Mouse (Mus musculus): ENCODE measurements around the gene Map1lc3a.

The Map1lc3a gene

GRCm38 (mm10) chr2:155276621-155277175 lies 601 bp downstream of the Map1lc3a start:
- CTCF ChIA-PET: interaction anchor here in 3 of 4 experiments (0.5 to 2.3 kb wide), 14 partner anchors 8 to 415 kb away, joined by 3 to 12 read pairs (median 4); partner anchors contain the start of genes Dynlrb1 (in 1 of the 3), Trp53inp2 (in 1 of the 3) and Trpc4ap (in 1 of the 3)
- POLR2A ChIA-PET: interaction anchor here (0.6 to 3.8 kb wide), 47 partner anchors 9 to 673 kb away, joined by 3 to 45 read pairs (median 5); partner anchors contain the start of genes Dynlrb1 (in 3 of the 4), Ahcy (in 2 of the 4), Eif2s2 (in 2 of the 4) and Trp53inp2 (in 2 of the 4)

GRCm38 (mm10) chr2:155277721-155278120 lies 1.6 kb downstream of the Map1lc3a start:
- ChIA-PET CTCF (interaction anchor here in 1 of 4 experiments (1.6 kb wide), 1 partner anchor 10 kb away, joined by 6 read pairs; no protein-coding TSS in a partner anchor), POLR2A (interaction anchor here (0.6 to 3.8 kb wide), 13 partner anchors 9 to 223 kb away, joined by 4 to 29 read pairs (median 8); partner anchors contain the start of genes Dynlrb1 (in 3 of the 4), Ahcy (in 1 of the 4), Pigu (in 1 of the 4) and Trp53inp2 (in 1 of the 4))

GRCm38 (mm10) chr2:155278361-155278760 lies 2.3 kb downstream of the Map1lc3a start:
- POLR2A ChIA-PET: interaction anchor here in 2 of 4 experiments (1.1 to 3.8 kb wide), 4 partner anchors 11 to 204 kb away, joined by 3 to 23 read pairs (median 16); partner anchors contain the start of genes Ahcy (in 1 of the 2) and Dynlrb1 (in 1 of the 2)

GRCm38 (mm10) chr2:155279163-155279562 lies 3.1 kb downstream of the Map1lc3a start:
- POLR2A ChIA-PET: interaction anchor here in 1 of 4 experiments (1.1 kb wide), 1 partner anchor 14 kb away, joined by 3 read pairs; no protein-coding TSS in a partner anchor
- CTCF ChIA-PET: no interaction called here

More at GRCm38 (mm10) chr2:155278361-155278760, 2.3 kb downstream of the Map1lc3a start:
- CTCF ChIA-PET: no interaction called here

GRCm38 (mm10) chr2:155280116-155280515 lies 4.0 kb downstream of the Map1lc3a start:
- POLR2A ChIA-PET: interaction anchor here in 1 of 4 experiments (0.5 kb wide), 1 partner anchor 230 kb away, joined by 7 read pairs; no protein-coding TSS in a partner anchor
- CTCF ChIA-PET: no interaction called here

- ChIA-PET CTCF (no interaction called here), POLR2A (interaction anchor here in 3 of 4 experiments (0.6 to 1.5 kb wide), 5 partner anchors 10 to 98 kb away, joined by 3 to 4 read pairs (median 3); no protein-coding TSS in a partner anchor)
Measured at GRCm38 (mm10) chr2:155283793-155284192, 7.7 kb downstream of the Map1lc3a start.

- ChIA-PET POLR2A (interaction anchor here in 3 of 4 experiments (0.6 to 2.6 kb wide), 6 partner anchors 8 to 257 kb away, joined by 3 to 8 read pairs (median 4); partner anchors contain the start of gene Map1lc3a (in 1 of the 3)), CTCF (interaction anchor here in 3 of 4 experiments (0.6 to 1.0 kb wide), 3 partner anchors 9 to 100 kb away, joined by 3 to 4 read pairs (median 4); partner anchors contain the start of gene Map1lc3a (in 1 of the 3))
Measured at GRCm38 (mm10) chr2:155284647-155285046, 8.6 kb downstream of the Map1lc3a start.

GRCm38 (mm10) chr2:155285744-155286143 lies 9.6 kb downstream of the Map1lc3a start:
- POLR2A ChIA-PET: interaction anchor here in 3 of 4 experiments (0.6 to 2.6 kb wide), 5 partner anchors 9 to 96 kb away, joined by 3 to 8 read pairs (median 4); partner anchors contain the start of gene Map1lc3a (in 2 of the 3)
- CTCF ChIA-PET: interaction anchor here in 2 of 4 experiments (0.5 to 1.0 kb wide), 3 partner anchors 10 to 1632 kb away, joined by 3 to 4 read pairs (median 3); partner anchors contain the start of gene Map1lc3a (in 1 of the 2)

GRCm38 (mm10) chr2:155287456-155288250 lies 11.6 kb downstream of the Map1lc3a start:
- CTCF ChIA-PET: no interaction called here
- POLR2A ChIA-PET: interaction anchor here in 2 of 4 experiments (1.1 to 2.6 kb wide), 3 partner anchors 11 to 572 kb away, joined by 3 to 8 read pairs (median 6); partner anchors contain the start of gene Map1lc3a (in 2 of the 2)

- CTCF ChIA-PET: interaction anchor here in 2 of 4 experiments (0.6 to 0.8 kb wide), 3 partner anchors 19 to 468 kb away, joined by 3 read pairs; no protein-coding TSS in a partner anchor
- POLR2A ChIA-PET: interaction anchor here in 2 of 4 experiments (0.7 to 1.9 kb wide), 5 partner anchors 10 to 54 kb away, joined by 3 to 5 read pairs (median 4); partner anchors contain the start of gene Dynlrb1 (in 1 of the 2)
Measured at GRCm38 (mm10) chr2:155290066-155290465, 14.0 kb downstream of the Map1lc3a start.

- ChIA-PET CTCF (interaction anchor here in 1 of 4 experiments (0.6 to 0.7 kb wide), 2 partner anchors 25 to 79 kb away, joined by 3 read pairs; no protein-coding TSS in a partner anchor), POLR2A (interaction anchor here in 2 of 4 experiments (0.7 to 1.7 kb wide), 3 partner anchors 10 to 15 kb away, joined by 3 read pairs; no protein-coding TSS in a partner anchor)
Measured at GRCm38 (mm10) chr2:155293382-155293781, 17.3 kb downstream of the Map1lc3a start.

- ChIA-PET POLR2A (interaction anchor here in 2 of 4 experiments (0.7 to 1.7 kb wide), 3 partner anchors 9 to 15 kb away, joined by 3 read pairs; no protein-coding TSS in a partner anchor), CTCF (no interaction called here)
Measured at GRCm38 (mm10) chr2:155293946-155294345, 17.8 kb downstream of the Map1lc3a start.

- ChIA-PET POLR2A (interaction anchor here in 1 of 4 experiments (0.8 to 1.1 kb wide), 3 partner anchors 19 to 92 kb away, joined by 3 to 4 read pairs (median 3); partner anchors contain the start of gene Map1lc3a), CTCF (interaction anchor here in 1 of 4 experiments (0.6 kb wide), 1 partner anchor 155 kb away, joined by 3 read pairs; no protein-coding TSS in a partner anchor)
Measured at GRCm38 (mm10) chr2:155295453-155295852, 19.4 kb downstream of the Map1lc3a start.

- ChIA-PET CTCF (interaction anchor here in 1 of 4 experiments (0.6 kb wide), 1 partner anchor 64 kb away, joined by 6 read pairs; no protein-coding TSS in a partner anchor), POLR2A (interaction anchor here in 1 of 4 experiments (0.6 to 1.6 kb wide), 5 partner anchors 9 to 390 kb away, joined by 3 to 5 read pairs (median 3); no protein-coding TSS in a partner anchor)
Measured at GRCm38 (mm10) chr2:155299563-155299962, 23.5 kb downstream of the Map1lc3a start.

- POLR2A ChIA-PET: interaction anchor here in 3 of 4 experiments (0.6 to 2.1 kb wide), 11 partner anchors 9 to 882 kb away, joined by 3 to 7 read pairs (median 3); partner anchors contain the start of genes Map1lc3a (in 1 of the 3) and Pigu (in 1 of the 3)
- CTCF ChIA-PET: interaction anchor here in 1 of 4 experiments (1.5 kb wide), 1 partner anchor 10 kb away, joined by 3 read pairs; no protein-coding TSS in a partner anchor
Measured at GRCm38 (mm10) chr2:155308936-155309592, 33.0 kb downstream of the Map1lc3a start.

GRCm38 (mm10) chr2:155313671-155314070 lies 37.6 kb downstream of the Map1lc3a start:
- POLR2A ChIA-PET: interaction anchor here in 2 of 4 experiments (0.6 to 1.4 kb wide), 2 partner anchors 16 to 887 kb away, joined by 3 to 4 read pairs; no protein-coding TSS in a partner anchor
- CTCF ChIA-PET: interaction anchor here in 1 of 4 experiments (0.7 kb wide), 1 partner anchor 228 kb away, joined by 4 read pairs; no protein-coding TSS in a partner anchor

GRCm38 (mm10) chr2:155318618-155319017 lies 42.5 kb downstream of the Map1lc3a start:
- CTCF ChIA-PET: interaction anchor here in 1 of 4 experiments (0.7 kb wide), 1 partner anchor 26 kb away, joined by 3 read pairs; no protein-coding TSS in a partner anchor
- POLR2A ChIA-PET: interaction anchor here in 1 of 4 experiments (1.2 kb wide), 1 partner anchor 38 kb away, joined by 3 read pairs; no protein-coding TSS in a partner anchor
